Mouse (Mus musculus): Measurements from ENCODE around the gene Ntf5.

Ntf5 gene

GRCm38 (mm10) chr7:45435038-45435437 is 21.5 kb downstream of the Ntf5 start:
- DNase-seq (ENCODE audit: low read depth, low spot score): no peak

DNA sequence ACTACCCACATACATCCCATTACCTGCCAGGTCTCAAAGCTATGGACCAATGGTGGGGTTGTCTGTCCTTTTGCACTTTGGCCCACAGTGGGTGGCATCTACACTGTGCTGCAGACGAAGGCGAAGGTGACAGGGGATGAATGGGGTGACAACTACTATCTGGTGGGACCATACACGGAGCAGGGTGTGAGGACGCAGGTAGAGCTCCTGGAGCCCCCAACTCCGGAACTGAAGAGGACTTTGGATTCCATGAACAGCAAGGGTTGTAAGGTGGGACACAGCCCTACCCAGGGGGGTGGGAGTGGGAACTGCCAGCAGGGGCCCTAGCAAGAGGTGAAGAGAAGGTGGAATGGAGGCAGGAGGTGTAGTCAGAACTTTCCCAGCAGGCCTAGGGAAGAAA is 22.9 kb downstream of the Ntf5 start:
- DNase-seq (ENCODE audit: low read depth, low spot score): no peak

GRCm38 (mm10) chr7:45437046-45437445 is 23.6 kb downstream of the Ntf5 start:
- peak; percentile 29 for DNase-seq (ENCODE audit: low read depth, low spot score)

DNA sequence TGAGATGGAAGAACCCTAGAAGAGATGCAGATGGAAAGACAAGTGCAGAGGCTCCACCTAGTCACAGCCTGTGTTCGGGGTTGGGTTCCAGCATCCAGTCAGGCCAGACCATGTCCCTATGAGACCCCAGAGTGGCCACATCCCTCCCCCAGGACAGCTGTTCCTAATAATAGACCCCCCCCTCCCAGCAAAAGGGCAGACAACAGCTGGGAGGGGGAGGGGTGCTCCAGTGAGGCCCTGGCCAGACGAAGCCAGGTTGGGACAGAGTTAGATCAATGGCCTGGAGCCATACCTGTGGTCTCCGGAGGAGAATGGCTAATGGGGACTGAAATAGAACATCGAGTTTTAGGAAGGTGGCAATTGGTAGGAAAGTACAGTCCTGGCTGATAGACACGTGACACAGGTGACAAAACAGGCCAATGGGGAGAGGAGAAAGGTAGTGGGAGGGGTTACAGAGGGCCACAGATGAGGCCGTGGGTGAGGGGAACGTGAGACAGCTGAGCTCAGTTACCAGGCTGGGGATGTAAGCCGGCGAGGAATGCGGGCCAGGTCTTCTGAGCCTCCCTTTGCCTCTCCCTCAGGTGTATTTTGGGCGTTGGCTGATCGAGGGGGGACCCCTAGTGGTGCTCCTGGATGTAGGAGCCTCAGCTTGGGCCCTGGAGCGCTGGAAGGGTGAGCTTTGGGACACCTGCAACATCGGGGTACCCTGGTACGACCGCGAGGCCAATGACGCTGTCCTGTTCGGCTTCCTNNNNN is 24.2 kb downstream of the Ntf5 start, which contains the start of gene Ruvbl2:
Gene Ruvbl2 (minus strand): TSS at position 576 of the 756 bp plus-strand sequence.
- peak; percentile 74 for DNase-seq (ENCODE audit: low read depth, low spot score)

DNA sequence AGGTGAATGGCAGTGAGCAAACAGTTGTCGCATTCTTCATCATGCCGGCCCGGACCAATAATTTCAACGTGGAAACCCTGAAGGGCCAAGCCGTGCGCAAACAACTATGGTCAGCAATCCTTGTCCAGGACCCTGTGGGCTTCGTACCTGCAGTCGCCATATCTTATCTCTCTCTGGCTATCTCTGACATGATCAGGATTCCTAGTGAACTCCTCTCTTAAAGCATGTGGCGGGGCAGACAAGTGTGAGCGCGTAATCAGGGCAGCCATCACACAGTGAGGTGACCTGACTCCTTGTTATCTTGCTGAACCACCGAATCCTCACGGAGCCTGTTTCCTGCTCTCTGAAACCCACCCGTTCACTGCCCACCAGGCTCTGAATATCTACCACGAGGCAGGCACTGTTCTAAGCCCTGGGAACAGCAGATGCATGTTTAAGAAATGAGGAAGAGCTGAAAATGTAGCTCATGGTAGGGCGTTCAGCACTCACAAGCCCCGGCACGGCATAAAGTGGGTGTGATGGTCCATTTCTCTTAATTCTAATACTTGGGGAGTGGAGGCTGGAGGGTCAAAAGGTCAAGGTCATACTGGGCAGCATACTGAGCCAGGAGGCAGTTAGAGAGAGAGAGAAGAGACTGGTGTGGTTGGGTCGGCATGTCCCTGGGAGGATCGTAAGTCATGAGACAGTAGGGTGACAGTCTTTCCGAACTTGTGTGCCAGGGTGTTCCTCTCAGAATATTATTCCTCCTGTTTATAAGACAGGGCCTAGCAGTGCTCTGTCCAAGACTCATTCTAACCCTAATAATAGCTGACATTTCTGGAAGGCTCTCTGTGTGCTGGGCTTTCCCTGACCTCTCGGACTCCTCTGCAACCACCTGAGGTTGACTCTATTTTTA is 30.3 kb downstream of the Ntf5 start:
- DNase-seq (ENCODE audit: low read depth, low spot score): no peak

DNA sequence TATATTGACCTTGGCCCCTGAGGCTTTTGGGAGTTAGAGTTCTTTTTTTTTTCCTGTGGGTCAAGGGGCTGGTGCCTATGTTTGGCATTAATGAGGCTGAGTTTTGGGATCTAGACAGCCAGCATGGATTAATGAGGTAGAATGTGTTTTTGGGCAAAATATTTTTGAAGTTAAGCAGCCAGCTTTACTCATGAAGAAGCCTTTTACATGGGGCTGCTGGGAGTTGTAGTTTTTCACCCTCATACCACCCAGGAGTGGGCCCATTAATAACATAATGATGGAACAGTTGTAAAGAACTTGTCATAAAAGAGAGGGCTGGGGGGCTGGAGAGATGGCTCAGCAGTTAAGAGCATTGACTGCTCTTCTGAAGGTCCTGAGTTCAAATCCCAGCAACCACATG is 33.1 kb downstream of the Ntf5 start:
- peak; percentile 32 for DNase-seq (ENCODE audit: low read depth, low spot score)

DNA sequence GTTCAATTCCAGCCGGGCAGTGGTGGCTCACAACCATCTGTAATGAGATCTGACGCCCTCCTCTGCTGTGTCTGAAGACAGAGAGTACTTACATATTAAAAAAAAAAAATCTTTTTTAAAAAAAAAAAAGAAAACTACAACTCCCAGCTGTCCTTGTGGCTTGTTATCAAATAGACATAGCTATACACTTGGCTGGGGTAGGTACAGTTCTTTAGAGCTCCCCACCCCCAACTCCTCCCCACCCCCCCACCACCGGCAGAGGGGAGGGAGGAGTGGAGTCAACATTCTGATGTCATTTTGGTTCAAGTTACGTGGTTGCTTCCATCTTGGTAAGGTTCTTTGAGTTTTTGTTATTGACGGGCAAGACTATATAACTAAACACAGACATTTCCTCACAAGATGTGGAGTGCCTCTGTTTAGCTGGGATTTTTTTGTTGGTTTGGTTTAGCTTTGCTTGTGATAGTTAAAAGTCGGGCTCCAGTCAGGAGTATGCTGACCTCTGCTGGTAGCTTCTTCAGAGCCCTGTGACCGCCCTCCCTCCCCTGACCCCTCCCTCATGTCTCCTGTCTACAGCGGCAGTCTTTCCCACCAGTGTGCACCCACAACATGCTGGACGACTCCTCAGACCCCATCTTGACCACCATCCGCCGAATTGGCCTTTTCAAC is 34.0 kb downstream of the Ntf5 start:
- peak; percentile 80 for DNase-seq (ENCODE audit: low read depth, low spot score)

- no peak for DNase-seq (ENCODE audit: low read depth, low spot score)
Observed at GRCm38 (mm10) chr7:45449974-45450373, 36.5 kb downstream of the Ntf5 start.

- DNase-seq (ENCODE audit: low read depth, low spot score): peak; percentile 84
Observed at GRCm38 (mm10) chr7:45451344-45451982, 38.0 kb downstream of the Ntf5 start.

DNA sequence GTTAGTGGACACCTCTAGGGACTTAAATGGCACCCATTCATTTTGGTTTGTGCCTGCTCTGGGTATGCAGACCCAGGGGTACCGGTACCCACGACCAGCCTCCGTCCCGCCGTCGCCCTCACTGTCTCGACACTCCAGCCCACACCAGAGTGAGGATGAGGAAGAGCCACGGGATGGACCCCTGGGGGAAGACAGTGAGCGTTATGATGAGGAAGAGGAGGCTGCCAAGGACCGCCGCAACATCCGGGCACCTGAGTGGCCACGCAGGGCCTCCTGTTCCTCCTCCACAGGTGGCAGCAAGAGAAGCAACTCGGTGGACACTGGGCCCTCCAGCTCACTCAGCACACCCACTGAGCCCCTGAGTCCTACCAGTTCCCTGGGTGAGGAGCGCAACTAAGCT is 41.5 kb downstream of the Ntf5 start:
- no peak for DNase-seq (ENCODE audit: low read depth, low spot score)

GRCm38 (mm10) chr7:45455932-45456696 is 42.6 kb downstream of the Ntf5 start:
- DNase-seq (ENCODE audit: low read depth, low spot score): peak; percentile 52

- peak; percentile 57 for DNase-seq (ENCODE audit: low read depth, low spot score)
Observed at GRCm38 (mm10) chr7:45456721-45457203, 43.3 kb downstream of the Ntf5 start.

- peak; percentile 83 for DNase-seq (ENCODE audit: low read depth, low spot score)
Observed at GRCm38 (mm10) chr7:45457204-45458060, 43.9 kb downstream of the Ntf5 start.

- DNase-seq (ENCODE audit: low read depth, low spot score): peak; percentile 74
Observed at GRCm38 (mm10) chr7:45458748-45459563, 45.5 kb downstream of the Ntf5 start.

DNA sequence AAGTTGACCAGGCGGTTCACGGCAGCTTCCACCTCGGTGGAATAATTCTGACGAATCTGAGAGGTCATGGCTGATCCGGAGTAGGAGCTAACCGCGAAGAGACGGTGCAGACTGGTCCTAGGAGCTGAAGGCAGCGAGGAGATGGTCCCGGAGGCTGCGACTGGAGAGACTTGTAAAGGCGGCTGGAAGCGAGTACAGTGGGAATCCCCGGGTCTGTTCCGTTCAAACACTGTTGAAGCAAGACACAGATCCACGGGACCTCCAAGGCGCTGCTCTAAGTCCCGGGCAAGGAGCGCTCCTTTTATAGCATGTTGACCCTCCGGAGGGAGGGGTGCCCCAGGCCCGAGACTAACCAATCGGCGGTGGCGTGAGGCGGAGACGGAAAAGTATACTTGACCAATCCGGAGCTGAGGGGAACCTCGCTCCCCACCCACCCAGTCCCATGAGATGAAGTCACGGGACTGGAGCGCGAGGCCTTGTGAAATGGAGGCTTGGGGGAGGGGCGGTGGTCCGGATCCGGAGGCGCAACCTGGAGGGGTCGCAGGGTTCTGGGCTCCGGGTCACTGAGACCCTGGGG is 46.2 kb downstream of the Ntf5 start, which contains the start of gene Ftl1:
Gene Ftl1 (minus strand): TSS at position 321 of the 577 bp plus-strand sequence.
- peak; percentile 99 for DNase-seq (ENCODE audit: low read depth, low spot score)

GRCm38 (mm10) chr7:45460377-45460776 is 46.9 kb downstream of the Ntf5 start:
- DNase-seq (ENCODE audit: low read depth, low spot score): no peak

GRCm38 (mm10) chr7:45460860-45461314 is 47.4 kb downstream of the Ntf5 start:
- peak; percentile 87 for DNase-seq (ENCODE audit: low read depth, low spot score)

DNA sequence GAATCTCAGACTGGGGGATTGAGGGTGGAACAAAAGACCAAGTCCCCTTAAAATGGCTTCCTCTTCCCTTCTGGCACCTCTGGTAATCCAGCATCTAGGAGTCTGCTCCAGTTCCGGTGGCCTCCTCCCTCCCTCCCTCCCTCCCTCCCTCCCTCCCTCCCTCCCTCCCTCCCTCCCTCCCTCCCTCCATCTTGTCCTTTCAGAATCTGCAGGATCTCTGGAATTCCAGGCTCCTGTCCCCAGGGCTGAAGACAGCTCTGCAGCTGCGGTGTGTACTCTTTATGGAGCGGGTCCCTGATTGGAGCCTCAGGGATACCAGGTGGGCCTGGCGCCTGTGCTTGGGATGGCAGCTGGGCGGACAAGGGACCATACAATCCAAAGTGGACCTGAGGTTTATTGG is 47.8 kb downstream of the Ntf5 start:
- DNase-seq (ENCODE audit: low read depth, low spot score): no peak
